Mouse (Mus musculus): ENCODE results near the gene Sec61b.

DNA sequence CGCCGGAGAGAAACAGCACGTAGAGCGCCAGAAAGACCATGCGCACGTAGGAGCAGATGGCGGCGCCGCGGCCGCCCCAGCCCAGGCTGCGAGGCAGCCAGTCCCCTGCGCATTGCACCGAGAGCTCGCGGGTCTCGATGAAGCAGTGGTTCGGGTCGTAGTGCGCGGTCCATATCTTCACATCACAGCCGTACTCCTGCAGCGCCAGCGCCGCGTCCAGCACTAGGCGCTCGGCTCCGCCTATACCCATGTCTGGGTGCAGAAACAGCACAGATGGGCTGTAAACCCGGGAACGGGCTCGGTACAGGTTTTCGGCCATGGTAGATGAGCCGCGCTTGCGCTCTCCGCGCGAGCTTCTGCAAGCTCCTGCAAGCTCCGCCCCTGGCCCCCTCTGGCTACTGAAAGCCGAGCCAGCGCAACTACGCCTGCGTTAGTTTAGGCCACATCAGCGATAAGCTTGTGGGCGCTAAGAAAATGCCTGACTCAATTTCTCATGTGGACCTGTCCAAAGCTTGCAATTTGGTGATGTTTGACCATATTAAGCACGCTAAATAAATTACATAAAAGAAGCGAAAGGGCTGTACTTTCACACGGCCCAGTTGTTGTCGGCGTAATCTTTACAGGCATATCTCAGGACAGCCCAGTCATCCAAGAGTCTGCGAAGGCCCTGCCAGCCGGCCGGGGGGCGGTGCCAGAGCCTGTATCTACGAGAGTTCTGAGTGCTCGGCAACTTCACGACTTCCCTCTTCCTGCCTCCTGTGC lies at the start of gene Sec61b, which contains the start of gene Alg2:
- peak; percentile 80; the same call in 1 of the 2 replicates for TF ChIP-seq POLR2A (IDR thresholded peaks at IDR 0.05; ENCODE audit: borderline replicate concordance, extremely low read depth, low read depth, low read length)
- TF ChIP-seq CTCF (IDR thresholded peaks at IDR 0.05; ENCODE audit: insufficient read depth, low read length): no peak

Measured in lung, adult 2 months (tissue).